Mouse (Mus musculus): ENCODE measurements around the gene Klhdc1. TPM values are rescaled to one million over a fixed set of nuclear protein-coding genes. Genes with fewer than 3 reads are reported as not detected.

Klhdc1 gene
- polyA plus RNA-seq, 2 experiments = 3.3 to 3.6 TPM

GRCm38 (mm10) chr12:69241771-69242431, 925 bp downstream of the Klhdc1 start:
- Histone ChIP-seq H3K9ac (replicated peaks) (peak overlapping the region; percentile 82), H3K4me1 (replicated peaks; ENCODE audit: control insufficient read depth in 2 of 2, insufficient read depth in 2 of 2, low read length in 1 of 2) (peaks cover 5 to 8% of the 10 kb centered on the region in 2 experiments; a peak in 3 of 4 replicates), H3K36me3 (replicated peaks; ENCODE audit: control insufficient read depth, insufficient read depth, low read depth) (no peaks in the 10 kb centered on the region), H3K4me2 (ENCODE audit: low read depth) (peak overlapping the region; percentile 96), H3K4me3 (ENCODE audit: insufficient read depth in 1 of 2, low read depth in 2 of 2, low read length in 2 of 2) (peak overlapping the region; percentile 64 to 74), H3K27ac (no peak overlapping the region), H3K27me3 (ENCODE audit: control insufficient read depth, insufficient read depth, low read length) (no peaks in the 10 kb centered on the region), H3K9me3 (ENCODE audit: control insufficient read depth, low read length) (no peaks in the 10 kb centered on the region)
- DNase-seq (ENCODE audit: low read depth in 3 of 3, low spot score in 3 of 3) = peak in 2 of 3 experiments; percentile 20 to 29
- no peak for TF ChIP-seq CTCF (IDR thresholded peaks at IDR 0.05; ENCODE audit: low read depth)
- WGBS (ENCODE audit: insufficient replicate concordance) = under 1% methylated on average over 63 of the region's 64 CpGs
- peak; percentile 80 for ATAC-seq (ENCODE audit: insufficient read depth)

GRCm38 (mm10) chr12:69249766-69250165, 8.8 kb downstream of the Klhdc1 start:
- TF ChIP-seq EP300 (IDR thresholded peaks at IDR 0.05; ENCODE audit: low read depth) = no peak
- TF ChIP-seq CTCF (IDR thresholded peaks at IDR 0.05; ENCODE audit: low read depth) = no peak
- H3K4me1 ChIP-seq (replicated peaks; ENCODE audit: control insufficient read depth in 2 of 2, insufficient read depth in 2 of 2, low read length in 1 of 2) = 0 out of 4 replicates have a peak, but pooled peaks cover 0 to 3% of the 10 kb centered on the region in 2 experiments
- H3K9me3 ChIP-seq (ENCODE audit: control insufficient read depth, low read length) = no peaks in the 10 kb centered on the region
- H3K36me3 ChIP-seq (replicated peaks; ENCODE audit: control insufficient read depth, insufficient read depth, low read depth) = no peaks in the 10 kb centered on the region
- H3K4me3 ChIP-seq (ENCODE audit: insufficient read depth in 1 of 2, low read depth in 2 of 2, low read length in 2 of 2) = no peak overlapping the region
- no peak overlapping the region for H3K4me2 ChIP-seq (ENCODE audit: low read depth)
- ATAC-seq (ENCODE audit: insufficient read depth) (no peak), DNase-seq (ENCODE audit: low read depth in 3 of 3, low spot score in 3 of 3) (no peak)
- no peak overlapping the region for H3K9ac ChIP-seq (replicated peaks)
- no peak overlapping the region for H3K27ac ChIP-seq
- 78% methylated on average over 4 of the region's 4 CpGs for WGBS (ENCODE audit: insufficient replicate concordance)
- no peaks in the 10 kb centered on the region for H3K27me3 ChIP-seq (ENCODE audit: control insufficient read depth, insufficient read depth, low read length)

DNA sequence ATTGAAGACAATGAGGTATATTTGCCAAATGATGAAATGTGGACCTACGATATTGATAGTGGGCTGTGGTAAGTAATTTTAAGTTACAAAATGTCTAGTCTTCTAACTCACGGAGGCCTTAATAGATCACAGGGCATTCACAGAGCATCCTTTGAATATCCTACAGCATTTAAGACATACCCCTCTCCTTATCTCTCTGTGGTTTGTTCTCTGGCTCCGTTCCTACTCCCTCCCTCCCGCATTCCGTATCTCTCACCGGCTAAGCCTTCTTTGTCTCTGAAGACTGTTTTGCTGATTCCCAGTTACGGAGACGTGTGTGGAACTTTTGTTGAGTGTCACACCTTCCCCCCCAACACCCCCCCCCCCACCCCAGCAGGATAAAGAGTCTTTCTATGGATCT, 9.8 kb downstream of the Klhdc1 start:
- Histone ChIP-seq H3K36me3 (replicated peaks; ENCODE audit: control insufficient read depth, insufficient read depth, low read depth) (no peaks in the 10 kb centered on the region), H3K4me2 (ENCODE audit: low read depth) (no peak overlapping the region), H3K4me3 (ENCODE audit: insufficient read depth in 1 of 2, low read depth in 2 of 2, low read length in 2 of 2) (no peak overlapping the region), H3K9me3 (ENCODE audit: control insufficient read depth, low read length) (no peaks in the 10 kb centered on the region), H3K9ac (replicated peaks) (no peak overlapping the region), H3K27ac (no peak overlapping the region), H3K27me3 (ENCODE audit: control insufficient read depth, insufficient read depth, low read length) (no peaks in the 10 kb centered on the region), H3K4me1 (replicated peaks; ENCODE audit: control insufficient read depth in 2 of 2, insufficient read depth in 2 of 2, low read length in 1 of 2) (0 out of 4 replicates have a peak, but pooled peaks cover 0 to 3% of the 10 kb centered on the region in 2 experiments)
- ATAC-seq (ENCODE audit: insufficient read depth) = 0 out of 2 replicates have a peak, but pooled peaks have one; percentile 51
- WGBS (ENCODE audit: insufficient replicate concordance) = 21% methylated on average over 8 of the region's 8 CpGs
- DNase-seq (ENCODE audit: low read depth in 3 of 3, low spot score in 3 of 3) = no peak
- TF ChIP-seq CTCF (IDR thresholded peaks at IDR 0.05; ENCODE audit: low read depth) = no peak
- TF ChIP-seq EP300 (IDR thresholded peaks at IDR 0.05; ENCODE audit: low read depth) = no peak

GRCm38 (mm10) chr12:69253806-69254205, 12.8 kb downstream of the Klhdc1 start:
- DNase-seq (ENCODE audit: low read depth in 3 of 3, low spot score in 3 of 3) = no peak
- WGBS (ENCODE audit: insufficient replicate concordance) = 81% methylated on average over 1 of the region's 1 CpGs
- H3K27ac ChIP-seq = no peak overlapping the region
- no peak for ATAC-seq (ENCODE audit: insufficient read depth)
- peaks cover 3 to 5% of the 10 kb centered on the region in 2 experiments; a peak in 1 of 4 replicates for H3K4me1 ChIP-seq (replicated peaks; ENCODE audit: control insufficient read depth in 2 of 2, insufficient read depth in 2 of 2, low read length in 1 of 2)
- no peaks in the 10 kb centered on the region for H3K9me3 ChIP-seq (ENCODE audit: control insufficient read depth, low read length)
- TF ChIP-seq EP300 (IDR thresholded peaks at IDR 0.05; ENCODE audit: low read depth) (no peak), CTCF (IDR thresholded peaks at IDR 0.05; ENCODE audit: low read depth) (no peak)
- H3K4me2 ChIP-seq (ENCODE audit: low read depth) = no peak overlapping the region
- no peaks in the 10 kb centered on the region for H3K27me3 ChIP-seq (ENCODE audit: control insufficient read depth, insufficient read depth, low read length)
- no peaks in the 10 kb centered on the region for H3K36me3 ChIP-seq (replicated peaks; ENCODE audit: control insufficient read depth, insufficient read depth, low read depth)
- H3K9ac ChIP-seq (replicated peaks) = no peak overlapping the region
- H3K4me3 ChIP-seq (ENCODE audit: insufficient read depth in 1 of 2, low read depth in 2 of 2, low read length in 2 of 2) = no peak overlapping the region

GRCm38 (mm10) chr12:69257836-69258235, 16.9 kb downstream of the Klhdc1 start:
- DNase-seq (ENCODE audit: low read depth in 3 of 3, low spot score in 3 of 3) (no peak), ATAC-seq (ENCODE audit: insufficient read depth) (peak; percentile 37; the same call in 1 of the 2 replicates)
- WGBS (ENCODE audit: insufficient replicate concordance) = 8% methylated on average over 11 of the region's 11 CpGs
- Histone ChIP-seq H3K36me3 (replicated peaks; ENCODE audit: control insufficient read depth, insufficient read depth, low read depth) (no peaks in the 10 kb centered on the region), H3K9me3 (ENCODE audit: control insufficient read depth, low read length) (no peaks in the 10 kb centered on the region), H3K4me3 (ENCODE audit: insufficient read depth in 1 of 2, low read depth in 2 of 2, low read length in 2 of 2) (no peak overlapping the region), H3K27me3 (ENCODE audit: control insufficient read depth, insufficient read depth, low read length) (no peaks in the 10 kb centered on the region), H3K4me1 (replicated peaks; ENCODE audit: control insufficient read depth in 2 of 2, insufficient read depth in 2 of 2, low read length in 1 of 2) (peaks cover 2 to 3% of the 10 kb centered on the region in 2 experiments; a peak in 1 of 4 replicates), H3K9ac (replicated peaks) (no peak overlapping the region), H3K27ac (no peak overlapping the region), H3K4me2 (ENCODE audit: low read depth) (peak overlapping the region; percentile 45)
- TF ChIP-seq EP300 (IDR thresholded peaks at IDR 0.05; ENCODE audit: low read depth) = no peak
- TF ChIP-seq CTCF (IDR thresholded peaks at IDR 0.05; ENCODE audit: low read depth) = no peak
